8 mouse cellular contexts compared by ENCODE assay signal in genomic region chr3:108458866-108459265, GRCm38 (mm10). TPM values are rescaled to one million over a fixed set of nuclear protein-coding genes. Genes with fewer than 3 reads are reported as not detected.
DNase-seq lines count a peak whose midpoint lies in the region; ATAC-seq lines count a peak whose summit lies in the region.

No protein-coding gene starts in this region.

- no peaks in the 10 kb centered on the region for H3K9me3 ChIP-seq in limb, embryonic 13.5 days
- H3K9me3 ChIP-seq in limb, embryonic 10.5 days (replicated peaks), result no peaks in the 10 kb centered on the region
- no peaks in the 10 kb centered on the region for H3K9me3 ChIP-seq in kidney, embryonic 16.5 days (ENCODE audit: low read length)
- H3K9me3 ChIP-seq in forebrain, embryonic 12.5 days, result no peaks in the 10 kb centered on the region

- peak overlapping the region; percentile 11; the same call in 1 of the 2 replicates for H3K4me2 ChIP-seq in limb, embryonic 13.5 days (replicated peaks)
- peak overlapping the region; percentile 28 for H3K4me2 ChIP-seq in kidney, embryonic 16.5 days (replicated peaks; ENCODE audit: low read depth, low read length)
- no peak overlapping the region for H3K4me2 ChIP-seq in forebrain, embryonic 12.5 days

- no peak overlapping the region for H3K27ac ChIP-seq in limb, embryonic 13.5 days
- no peak overlapping the region for H3K27ac ChIP-seq in limb, embryonic 10.5 days
- H3K27ac ChIP-seq in kidney, embryonic 16.5 days (ENCODE audit: low read length), result no peak overlapping the region
- no peak overlapping the region for H3K27ac ChIP-seq in forebrain, embryonic 12.5 days

- no peak overlapping the region for H3K9ac ChIP-seq in limb, embryonic 13.5 days
- H3K9ac ChIP-seq in kidney, embryonic 16.5 days (replicated peaks; ENCODE audit: low read length), result 0 out of 2 replicates have a peak overlapping the region, but pooled peaks have one; percentile 27
- no peak overlapping the region for H3K9ac ChIP-seq in forebrain, embryonic 12.5 days

- no peak overlapping the region for H3K4me3 ChIP-seq in limb, embryonic 13.5 days
- H3K4me3 ChIP-seq in limb, embryonic 10.5 days, result no peak overlapping the region
- H3K4me3 ChIP-seq in kidney, embryonic 16.5 days (ENCODE audit: low read length), result no peak overlapping the region
- no peak overlapping the region for H3K4me3 ChIP-seq in forebrain, embryonic 12.5 days (replicated peaks)

- no peak for ATAC-seq in limb, embryonic 13.5 days (ENCODE audit: low FRiP score, low read depth)
- ATAC-seq in kidney, embryonic 16.5 days (ENCODE audit: low FRiP score, low TSS enrichment), result peak; percentile 75
- ATAC-seq in megakaryocyte, adult 5-6 weeks (ENCODE audit: poor library complexity, severe bottlenecking), result peak; percentile 80
- ATAC-seq in forebrain, embryonic 12.5 days (ENCODE audit: low FRiP score), result no peak

- H3K36me3 ChIP-seq in limb, embryonic 13.5 days, result no peaks in the 10 kb centered on the region
- no peaks in the 10 kb centered on the region for H3K36me3 ChIP-seq in limb, embryonic 10.5 days
- no peaks in the 10 kb centered on the region for H3K36me3 ChIP-seq in kidney, embryonic 16.5 days (ENCODE audit: insufficient read depth, low read length)
- no peaks in the 10 kb centered on the region for H3K36me3 ChIP-seq in forebrain, embryonic 12.5 days (replicated peaks)

- 35% methylated on average over 10 of the region's 10 CpGs for WGBS in limb, embryonic 13.5 days
- WGBS in limb, embryonic 10.5 days, result 44% methylated on average over 10 of the region's 10 CpGs
- 33% methylated on average over 10 of the region's 10 CpGs for WGBS in kidney, embryonic 16.5 days
- 49% methylated on average over 10 of the region's 10 CpGs for WGBS in forebrain, embryonic 12.5 days

- no peaks in the 10 kb centered on the region for H3K4me1 ChIP-seq in limb, embryonic 13.5 days
- no peaks in the 10 kb centered on the region; the same call in 1 of the 2 replicates for H3K4me1 ChIP-seq in limb, embryonic 10.5 days
- H3K4me1 ChIP-seq in kidney, embryonic 16.5 days (ENCODE audit: insufficient read depth, low read length), result no peaks in the 10 kb centered on the region
- peaks cover 4% of the 10 kb centered on the region; the same call in 1 of the 2 replicates for H3K4me1 ChIP-seq in forebrain, embryonic 12.5 days

- no peaks in the 10 kb centered on the region; the same call in 1 of the 2 replicates for H3K27me3 ChIP-seq in limb, embryonic 13.5 days
- H3K27me3 ChIP-seq in limb, embryonic 10.5 days (ENCODE audit: low read depth, poor library complexity, severe bottlenecking), result no peaks in the 10 kb centered on the region
- no peaks in the 10 kb centered on the region for H3K27me3 ChIP-seq in kidney, embryonic 16.5 days (ENCODE audit: insufficient read depth, low read length)
- H3K27me3 ChIP-seq in forebrain, embryonic 12.5 days, result no peaks in the 10 kb centered on the region

- no peak for DNase-seq in limb, embryonic 10.5 days (ENCODE audit: low spot score)
- DNase-seq in brain, adult 2 months (ENCODE audit: low read depth, low spot score), result peak; percentile 55
- peak; percentile 70 for DNase-seq in urinary bladder, postnatal 14 days (ENCODE audit: low spot score)
- no peak for DNase-seq in adrenal gland, adult 2 months

RNA-seq across cellular contexts. Expression of gene Sars, which starts 13.9 kb away (rescaled TPM):
- polyA plus RNA-seq in limb, embryonic 13.5 days (2015; fragmentation: Nextera tagmentation; extraction: Ambion mirVana), result 114 and 122 TPM in 2 replicates
- 117 and 125 TPM in 2 replicates for polyA plus RNA-seq in limb, embryonic 10.5 days (2016; fragmentation: Nextera tagmentation; extraction: Ambion mirVana)
- 134 and 142 TPM in 2 replicates for polyA plus RNA-seq in kidney, embryonic 16.5 days (2015; fragmentation: Nextera tagmentation; extraction: Ambion mirVana)
- total RNA-seq in megakaryocyte, adult 5-6 weeks (2015), result 19.2 and 19.9 TPM in 2 replicates
- total RNA-seq in megakaryocyte, adult 5-6 weeks (2017), result 241 and 283 TPM in 2 replicates
- 186 and 205 TPM in 2 replicates for polyA plus RNA-seq in forebrain, embryonic 12.5 days (2016; fragmentation: Nextera tagmentation; extraction: Ambion mirVana)
- total RNA-seq in adrenal gland, adult 2 months (2021), result 100 to 1,000 TPM; 198 to 212 TPM
- polyA plus RNA-seq in adrenal gland, adult 2 months (2012; rRNA removed), result 23.8 and 32.6 TPM in 2 replicates

RNA-seq across cellular contexts. Expression of gene Celsr2, which starts 43.5 kb away (rescaled TPM):
- polyA plus RNA-seq in limb, embryonic 13.5 days (2015; fragmentation: Nextera tagmentation; extraction: Ambion mirVana), result 5.5 and 7.3 TPM in 2 replicates
- polyA plus RNA-seq in limb, embryonic 10.5 days (2016; fragmentation: Nextera tagmentation; extraction: Ambion mirVana), result 4.0 and 4.4 TPM in 2 replicates
- polyA plus RNA-seq in kidney, embryonic 16.5 days (2015; fragmentation: Nextera tagmentation; extraction: Ambion mirVana), result 21.7 and 22.1 TPM in 2 replicates
- 0.75 and 0.94 TPM in 2 replicates for total RNA-seq in megakaryocyte, adult 5-6 weeks (2015)
- total RNA-seq in megakaryocyte, adult 5-6 weeks (2017), result 0.22 and 0.81 TPM in 2 replicates
- 60.4 and 61.3 TPM in 2 replicates for polyA plus RNA-seq in forebrain, embryonic 12.5 days (2016; fragmentation: Nextera tagmentation; extraction: Ambion mirVana)
- total RNA-seq in adrenal gland, adult 2 months (2021), result 1 to 10 TPM; 6.1 to 8.3 TPM
- polyA plus RNA-seq in adrenal gland, adult 2 months (2012; rRNA removed), result 9.9 and 17.1 TPM in 2 replicates

Comparison
In these comparisons a context has a peak if more than half of its experiments do, and no peak if none do; other contexts are left out.
1. ATAC-seq: peak in kidney, embryonic 16.5 days (single experiment) and megakaryocyte, adult 5-6 weeks (single experiment); none in limb, embryonic 13.5 days (single experiment) and forebrain, embryonic 12.5 days (single experiment).
2. DNase-seq: peak in brain, adult 2 months (single experiment) and urinary bladder, postnatal 14 days (single experiment); none in limb, embryonic 10.5 days (single experiment) and adrenal gland, adult 2 months (single experiment).